Mouse (Mus musculus): ENCODE measurements around the gene Tbc1d8.

DNA sequence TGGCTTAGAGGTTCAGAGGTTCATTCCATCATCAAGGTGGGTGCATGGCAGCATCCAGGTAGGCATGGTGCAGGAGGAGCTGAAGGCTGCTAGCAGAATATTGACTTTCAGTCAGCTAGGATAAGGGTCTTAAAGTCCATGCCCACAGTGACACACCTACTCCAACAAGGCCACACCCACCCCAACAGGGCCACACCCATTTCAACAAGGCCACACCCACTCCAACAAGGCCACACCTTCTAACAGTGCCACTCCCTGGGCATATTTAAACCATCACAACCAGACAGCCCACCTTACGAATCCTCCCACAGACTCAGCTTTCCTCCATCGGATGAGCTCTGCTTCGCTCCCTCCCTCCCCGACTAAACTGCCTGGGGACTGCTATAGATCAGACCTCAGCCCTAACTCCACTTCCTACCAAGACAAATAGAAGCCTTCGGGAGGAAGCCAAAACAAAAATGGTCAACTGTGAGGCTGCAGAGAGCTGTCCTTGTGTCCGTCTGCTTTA is 15.6 kb downstream of the Tbc1d8 start:
- TF ChIP-seq POLR2A (IDR thresholded peaks at IDR 0.05; ENCODE audit: extremely low read depth, insufficient read depth, low read length) (no peak), CTCF (IDR thresholded peaks at IDR 0.05; ENCODE audit: low read depth, low read length) (no peak)

Measured in liver, adult 2 months (tissue).